Mouse (Mus musculus): Measurements from ENCODE around the gene Incenp. TPM values are rescaled to one million over a fixed set of nuclear protein-coding genes. Genes with fewer than 3 reads are reported as not detected.
"Not testable (repeated sequence)": the region's sequence is repeated elsewhere in the genome, so short reads cannot be mapped to it uniquely, and the experiment has no call there.

Gene Incenp
- total RNA-seq, 1 experiment from 2014 or later = 24.1 TPM

DNA sequence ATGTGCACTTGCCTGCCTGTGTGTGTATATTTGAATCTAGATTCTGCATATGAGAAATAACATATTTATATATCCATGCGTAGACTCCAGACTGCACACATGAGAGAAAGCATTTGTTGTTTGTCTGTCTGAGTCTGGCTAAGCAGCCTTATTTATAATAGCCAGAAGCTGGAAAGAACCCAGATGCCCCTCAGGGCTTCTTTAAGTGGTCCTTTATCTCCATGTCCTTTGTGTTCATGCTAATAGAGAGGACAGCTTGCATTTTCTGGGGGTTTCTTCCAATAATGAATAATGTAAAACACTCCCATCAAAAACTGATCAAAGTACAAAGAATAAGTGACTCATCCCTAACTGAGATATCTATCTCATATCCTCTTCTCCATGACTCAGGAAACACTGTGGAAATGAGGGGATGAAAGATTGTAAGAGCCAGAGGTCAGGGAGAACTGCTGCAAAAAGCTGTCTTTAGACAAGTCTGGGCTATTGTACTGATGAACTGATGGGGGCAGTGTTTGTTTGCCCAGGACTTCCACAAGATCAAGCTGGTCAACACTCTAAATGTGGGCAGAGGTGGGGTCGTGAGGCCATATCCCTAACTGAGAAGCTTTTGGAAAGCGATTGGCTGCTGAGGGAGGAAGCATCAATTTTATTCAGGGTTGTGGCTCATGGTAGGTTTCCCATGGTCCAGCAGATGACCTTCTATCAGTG is 49.8 kb downstream of the Incenp start:
- ATAC-seq (replicated peaks; ENCODE audit: insufficient number of reproducible peaks, low FRiP score, low TSS enrichment, poor library complexity, severe bottlenecking) = not testable (repeated sequence)

DNA sequence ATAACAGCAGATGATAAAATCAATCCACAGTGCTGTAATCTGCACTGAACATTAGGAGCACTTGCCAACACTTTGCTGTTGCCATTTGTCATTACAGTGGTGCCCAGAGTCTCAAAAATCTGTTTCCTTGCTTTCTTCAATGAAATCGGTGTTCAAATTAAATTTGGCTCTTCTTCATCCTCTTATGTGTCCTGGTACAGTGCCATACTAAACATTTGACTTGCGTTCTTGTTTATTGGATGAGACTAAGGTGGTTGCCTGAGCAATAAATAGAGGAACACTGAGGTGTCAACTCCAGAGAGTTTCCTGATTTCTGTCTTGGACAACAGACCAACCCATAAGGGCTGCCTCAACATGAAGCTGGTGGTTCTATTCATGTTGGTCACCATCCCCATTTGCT is 52.1 kb downstream of the Incenp start, which contains the start of gene Scgb2a2:
Gene Scgb2a2, plus strand, starts transcription at position 301 of the 400 bp plus-strand sequence.
- no peak for ATAC-seq (replicated peaks; ENCODE audit: insufficient number of reproducible peaks, low FRiP score, low TSS enrichment, poor library complexity, severe bottlenecking)

DNA sequence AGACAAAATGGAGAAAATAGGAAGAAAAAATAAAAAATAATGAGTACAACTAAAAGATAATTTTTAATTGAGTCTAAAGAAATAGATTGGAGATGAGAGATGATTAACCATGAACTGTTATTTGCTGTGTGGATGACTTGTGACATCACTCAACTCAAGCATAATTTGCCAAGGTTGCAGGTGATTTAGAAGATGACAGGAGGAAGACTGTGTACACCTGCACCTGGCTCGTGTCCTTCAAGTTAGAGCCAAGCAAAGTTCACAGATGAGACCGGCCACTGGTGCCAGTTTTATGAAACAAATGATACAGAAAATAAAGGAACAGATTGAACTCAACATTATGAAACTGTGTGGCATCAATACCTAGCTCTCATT is 62.0 kb downstream of the Incenp start:
- ATAC-seq (replicated peaks; ENCODE audit: insufficient number of reproducible peaks, low FRiP score, low TSS enrichment, poor library complexity, severe bottlenecking) = no peak

DNA sequence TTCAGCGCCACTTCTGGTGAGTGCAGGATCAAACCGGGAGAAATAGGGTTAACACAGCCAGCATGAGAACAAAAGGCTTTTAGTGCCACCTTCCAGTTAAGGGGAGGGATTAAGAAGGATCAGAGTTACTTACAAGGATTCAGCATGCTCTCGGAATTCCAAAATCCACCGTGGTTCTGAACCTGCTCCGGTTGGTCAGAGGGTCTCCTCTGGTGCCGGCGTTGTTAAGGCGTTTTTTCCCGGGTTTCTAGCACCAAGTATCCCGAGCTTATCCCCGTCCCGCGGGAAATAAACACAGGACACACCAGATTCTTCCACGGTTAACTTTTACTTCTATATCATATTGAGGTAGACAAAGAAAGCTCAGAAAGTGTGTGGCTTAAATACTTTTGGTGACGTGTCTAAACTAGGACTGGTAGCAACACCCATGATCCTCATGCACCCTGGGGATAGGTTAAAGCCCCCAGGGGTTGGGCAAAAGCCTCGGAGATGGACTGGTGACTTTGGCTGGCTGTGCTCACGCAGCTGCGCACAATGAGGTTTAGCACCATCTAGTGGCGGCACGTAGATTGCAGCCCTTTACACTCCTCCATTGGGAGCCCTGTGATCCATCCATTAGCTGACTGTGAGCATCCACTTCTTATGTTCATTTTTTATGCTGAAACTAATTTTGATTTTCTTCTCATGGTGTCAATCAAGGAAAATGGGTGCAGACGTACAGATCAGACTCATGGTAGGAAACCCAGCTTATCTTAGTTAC is 62.6 kb downstream of the Incenp start:
- ATAC-seq (replicated peaks; ENCODE audit: insufficient number of reproducible peaks, low FRiP score, low TSS enrichment, poor library complexity, severe bottlenecking) = not testable (repeated sequence)

Other genes starting within 250 kb of the Incenp start
- gene Scgb2a2, start 52.0 kb downstream of the Incenp start, total RNA-seq (2017) = not detected in 3 replicates
- gene Fth1, start 81.0 kb upstream of the Incenp start, total RNA-seq (2017) = 676 to 886 TPM (median 682 TPM) in 3 replicates
- gene Best1, start 102.1 kb upstream of the Incenp start, total RNA-seq (2017) = 0.21 TPM in 1 of 3 replicates, not detected in the others
- 0.39 to 3.0 TPM in 2 of 3 replicates, not detected in the other for gene Rab3il1, start 102.1 kb upstream of the Incenp start, total RNA-seq (2017)
- 1.1 TPM in 1 of 3 replicates, not detected in the others for gene Fads3, start 142.0 kb upstream of the Incenp start, total RNA-seq (2017)
- 0.57 to 3.9 TPM (median 1.2 TPM) in 3 replicates for gene Fads2, start 202.2 kb upstream of the Incenp start, total RNA-seq (2017)

All from monocyte, adult 5-6 weeks (primary cell).